Mouse (Mus musculus) thymus, postnatal 36 days (tissue): ENCODE measurements around the gene Glcci1.

Source experiments
- DNase-seq, 2 experiments: peaks; one replicate each; pipeline ENCODE4 v3.0.0; 2022; ENCODE audit warnings: mixed read lengths in 2 of 2

Glcci1 gene

DNA sequence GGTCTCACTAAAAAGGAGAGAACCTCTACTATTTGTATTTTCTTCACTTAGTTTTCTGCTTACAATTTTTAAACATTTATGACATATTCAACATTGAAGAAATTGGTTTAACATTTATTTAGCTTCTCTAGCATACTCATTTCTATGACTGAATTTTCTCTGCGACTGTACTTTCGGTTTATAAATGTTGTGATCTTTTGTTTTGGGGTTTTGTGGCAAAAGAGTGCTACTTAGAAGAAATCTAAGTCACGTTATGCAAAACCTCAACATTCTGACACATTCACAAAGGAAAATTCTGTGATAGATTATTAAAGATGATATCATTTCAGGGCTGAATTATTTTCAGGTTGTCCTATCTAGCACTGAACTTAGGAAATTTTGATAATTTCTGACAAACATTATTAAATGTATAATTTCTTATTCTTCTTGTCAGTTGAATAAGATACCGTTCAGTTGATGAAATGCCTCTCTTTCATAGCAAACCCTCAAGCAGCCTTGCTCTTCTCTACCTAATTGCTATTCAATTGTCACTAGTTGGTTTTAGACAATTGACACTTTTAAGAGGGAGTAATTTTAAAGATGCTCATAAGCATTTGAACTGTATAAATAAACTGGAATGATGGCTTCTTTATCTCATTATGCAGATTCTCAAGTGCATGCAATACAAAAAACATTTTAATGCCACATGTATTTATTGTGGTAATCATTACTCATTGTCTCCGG lies 47.6 kb downstream of the Glcci1 start:
- DNase-seq = no peak

DNA sequence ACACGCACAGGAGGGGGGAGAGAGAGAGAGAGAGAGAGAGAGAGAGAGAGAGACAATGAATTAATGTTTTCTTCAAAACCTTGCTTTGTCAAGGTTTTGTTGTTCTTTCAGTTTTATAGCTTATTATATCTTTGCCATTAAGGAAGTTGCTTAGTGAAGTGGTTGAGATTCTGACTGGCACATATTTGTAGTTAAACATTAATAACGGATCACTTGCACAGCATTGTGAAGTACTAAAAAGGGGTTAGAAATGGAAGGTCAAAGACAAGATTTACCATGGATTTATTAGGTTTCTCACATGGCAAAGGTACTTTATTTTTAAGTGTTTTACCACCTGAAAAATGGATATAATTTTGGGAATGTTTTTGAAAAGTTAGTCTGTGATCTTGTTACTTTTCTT lies 51.3 kb downstream of the Glcci1 start:
- no peak for DNase-seq

DNA sequence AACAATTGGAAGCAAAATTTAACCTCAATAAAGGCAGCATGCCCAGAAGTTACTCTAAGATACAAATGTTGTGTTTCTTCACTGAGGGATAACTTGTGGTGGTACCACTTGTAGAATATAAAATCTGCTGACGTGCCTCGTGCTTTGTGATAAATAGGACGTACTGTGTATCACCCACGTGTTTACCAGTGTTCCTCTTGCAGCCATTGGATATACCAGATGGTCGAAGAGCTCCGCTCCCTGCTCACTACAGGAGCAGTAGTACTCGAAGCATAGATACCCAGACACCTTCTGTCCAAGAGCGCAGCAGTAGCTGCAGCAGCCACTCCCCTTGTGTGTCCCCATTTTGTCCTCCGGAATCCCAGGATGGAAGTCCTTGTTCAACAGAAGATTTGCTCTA lies 73.0 kb downstream of the Glcci1 start:
- no peak for DNase-seq

DNA sequence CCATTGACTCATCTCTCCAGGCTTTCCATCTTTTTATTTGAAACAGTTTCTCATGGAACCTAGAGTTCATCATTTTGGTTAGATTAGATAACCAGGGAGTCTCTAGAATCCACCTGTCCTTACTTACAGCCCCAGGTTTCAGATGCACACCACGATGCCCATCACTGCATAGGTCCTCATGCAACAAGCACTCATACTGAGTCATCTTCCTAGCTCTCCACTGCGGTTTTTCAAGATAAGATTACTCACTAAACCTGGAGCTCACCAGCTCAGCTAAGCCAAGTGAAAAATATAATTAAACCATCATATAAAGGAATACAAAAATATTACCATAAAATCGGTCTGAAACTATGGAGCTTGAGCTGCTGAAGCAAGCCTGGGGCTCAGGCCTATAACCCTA lies 74.5 kb downstream of the Glcci1 start:
- no peak for DNase-seq

DNA sequence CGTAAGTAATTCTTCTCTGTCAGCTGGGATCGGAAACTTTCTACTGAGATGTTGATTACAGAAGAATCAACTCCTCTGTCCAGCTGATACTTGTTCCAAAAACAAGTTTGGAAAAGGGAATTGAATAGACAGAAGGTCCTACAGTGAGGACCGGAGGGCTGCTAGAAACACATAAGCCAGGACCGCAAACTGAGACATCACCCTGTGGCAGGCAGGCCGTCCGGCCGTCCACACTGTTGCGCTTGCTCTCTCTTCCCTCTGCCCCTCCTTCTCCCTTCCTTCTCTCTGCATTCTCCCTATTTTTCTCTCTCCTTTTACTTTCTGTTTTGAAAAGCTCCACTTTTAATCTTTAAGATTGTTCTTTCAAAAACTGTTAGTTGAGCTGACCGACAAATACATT lies 82.3 kb downstream of the Glcci1 start:
- no peak for DNase-seq

DNA sequence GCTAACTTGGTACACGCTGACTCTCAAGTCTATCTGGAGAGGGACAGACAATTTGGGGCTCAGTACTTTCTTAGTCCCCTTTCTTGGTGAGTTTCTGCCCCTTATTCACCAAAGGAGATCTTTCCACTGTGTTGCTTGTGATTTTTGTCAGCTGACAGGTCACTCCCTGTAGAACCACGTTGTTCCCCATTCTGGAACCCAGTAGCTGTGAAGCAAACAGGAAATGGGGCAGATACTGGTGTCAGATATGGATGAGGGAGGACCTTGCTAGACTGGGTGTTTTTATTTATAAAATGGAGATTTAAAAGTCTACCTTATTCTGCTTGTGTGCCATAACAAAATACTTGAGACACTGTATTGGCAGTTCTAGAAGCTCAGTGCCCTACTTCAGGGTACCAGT lies 108.0 kb downstream of the Glcci1 start:
- no peak for DNase-seq

DNA sequence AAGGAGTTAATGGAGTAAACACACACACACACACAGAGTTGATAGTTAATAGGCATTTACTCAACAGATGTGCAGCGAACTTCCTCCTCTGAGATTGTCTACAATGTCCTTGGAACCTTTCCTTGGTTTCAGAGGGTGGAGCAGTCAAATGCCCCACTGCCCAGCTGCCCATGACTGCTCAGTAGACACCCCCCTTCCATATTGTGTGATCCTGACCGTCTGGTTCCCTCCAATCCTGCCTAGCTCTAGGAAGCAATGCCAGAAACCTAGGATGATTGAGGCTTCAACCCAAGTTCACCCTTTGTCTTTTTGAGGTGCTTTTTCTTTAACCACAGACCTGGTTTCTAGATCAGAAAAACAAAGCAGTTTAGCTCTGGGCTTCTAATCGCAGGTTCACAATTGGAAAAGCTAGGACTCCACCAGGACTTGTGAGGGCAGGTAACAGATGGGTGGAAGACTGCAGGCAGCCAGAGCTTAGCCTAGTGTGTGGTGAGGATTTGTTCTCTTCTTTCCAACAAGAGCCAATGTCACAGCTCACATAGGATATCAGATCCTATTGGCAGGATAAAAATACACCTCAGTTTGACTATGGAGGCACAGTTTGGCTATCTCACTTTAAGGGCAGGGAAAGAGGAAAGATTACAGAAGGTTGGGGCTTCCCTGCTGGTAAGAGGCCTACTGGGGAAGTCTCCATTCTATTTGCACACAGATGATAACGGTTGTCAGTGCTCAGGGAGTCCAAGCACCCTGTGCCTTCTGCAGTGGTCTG lies 110.4 kb downstream of the Glcci1 start:
- no peak for DNase-seq

DNA sequence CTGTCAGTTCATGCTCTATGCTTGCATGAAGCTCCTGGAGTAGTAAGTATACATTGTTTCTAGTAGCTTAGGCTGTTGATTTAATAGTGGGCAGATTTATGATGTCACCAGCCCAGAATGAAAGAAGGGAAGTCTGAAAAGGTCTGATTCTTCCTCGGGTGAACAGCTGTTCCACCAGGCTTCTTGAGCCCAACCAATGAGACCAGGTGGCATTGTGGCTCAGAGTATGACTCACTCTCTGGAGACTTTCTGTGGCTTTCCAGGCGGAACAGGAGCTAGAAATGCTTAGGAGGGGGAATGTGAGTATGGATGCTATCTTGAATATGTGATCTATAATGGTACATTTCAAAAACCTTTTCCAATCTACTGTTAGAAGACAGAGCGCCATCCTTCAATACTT lies 113.6 kb downstream of the Glcci1 start:
- no peak for DNase-seq

DNA sequence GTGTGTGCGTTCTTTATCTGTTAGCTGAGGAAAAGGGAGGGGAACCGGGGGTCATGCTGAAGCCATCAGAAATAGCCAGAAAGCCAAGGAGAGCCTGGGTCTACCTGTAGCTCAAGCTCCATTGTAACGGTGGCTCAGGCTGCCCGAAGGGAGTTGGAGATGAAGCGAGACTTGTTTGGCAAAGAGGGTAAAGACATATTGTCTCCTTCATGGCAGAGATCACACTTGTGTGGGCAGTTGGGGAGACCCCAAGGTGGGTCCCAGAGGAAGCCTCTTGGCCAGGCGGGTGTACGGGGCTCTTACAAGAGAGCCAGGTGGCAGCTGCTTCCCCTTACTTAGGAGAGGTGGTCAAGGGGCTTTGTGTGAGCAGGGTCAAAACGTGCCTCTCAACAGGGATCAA lies 118.8 kb downstream of the Glcci1 start:
- DNase-seq = no peak

DNA sequence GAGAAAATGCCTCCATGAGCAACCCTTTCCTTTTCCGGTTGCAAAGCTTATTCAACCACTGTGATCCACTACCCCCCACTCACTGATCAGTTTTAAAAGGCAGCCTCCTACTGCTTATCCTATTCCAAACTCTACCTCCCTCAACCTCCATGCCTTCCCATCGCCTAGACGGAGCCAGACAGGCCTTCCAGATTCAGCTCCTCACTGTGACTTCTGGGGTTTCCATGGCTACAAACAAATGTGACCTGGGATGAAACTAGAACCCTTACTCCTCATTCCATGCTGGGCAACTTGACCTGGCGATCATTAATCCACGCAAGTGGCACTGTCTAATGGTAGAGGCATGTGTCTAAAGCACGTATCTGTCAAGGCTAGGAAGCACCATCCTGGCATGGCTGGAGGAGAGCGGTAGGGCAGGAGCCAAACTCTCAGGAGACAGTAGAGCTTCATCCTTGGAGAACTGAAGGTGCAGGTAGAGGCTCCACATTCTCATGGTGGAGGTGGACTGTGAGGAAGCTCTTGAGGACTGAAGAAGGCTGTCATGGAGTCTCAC lies 119.4 kb downstream of the Glcci1 start:
- no peak for DNase-seq

DNA sequence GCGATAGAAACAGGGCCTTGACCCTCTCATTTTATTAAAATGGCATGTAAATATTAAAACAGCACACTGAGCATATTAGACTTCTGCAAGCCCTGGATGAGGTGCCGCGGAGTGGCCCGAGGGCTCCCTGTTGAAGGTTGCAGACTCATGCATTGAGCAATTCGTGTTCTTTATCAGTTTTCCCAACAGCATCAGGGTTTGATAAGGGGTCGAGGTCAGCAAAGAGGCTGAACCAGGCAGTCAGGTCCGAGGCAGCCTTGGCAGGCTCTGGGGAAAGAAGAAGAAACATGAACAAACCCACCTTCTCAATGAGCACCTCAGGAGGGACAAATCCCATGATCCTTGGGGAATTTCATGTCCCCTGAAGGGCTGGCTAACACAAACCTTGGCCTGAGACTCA lies 121.1 kb downstream of the Glcci1 start:
- DNase-seq = no peak

DNA sequence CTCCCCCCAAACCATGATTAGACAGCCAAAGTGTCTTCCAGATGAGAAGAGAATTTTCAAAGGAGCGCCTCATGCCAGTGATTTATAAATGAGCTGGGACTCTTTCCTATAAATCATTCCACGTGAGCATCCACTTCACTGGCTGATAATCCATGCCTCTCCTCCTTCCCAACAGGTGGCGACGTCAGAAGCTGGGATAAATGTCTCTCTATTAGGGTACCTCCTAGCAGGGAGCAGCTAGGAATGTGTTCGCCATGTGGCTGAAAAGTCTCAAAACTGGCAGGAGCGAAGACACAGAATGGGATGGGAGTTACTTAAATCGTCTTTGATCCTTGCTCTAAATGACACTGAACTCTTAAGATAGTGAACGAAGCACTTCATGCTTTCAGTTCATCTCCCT lies 122.0 kb downstream of the Glcci1 start:
- no peak for DNase-seq

DNA sequence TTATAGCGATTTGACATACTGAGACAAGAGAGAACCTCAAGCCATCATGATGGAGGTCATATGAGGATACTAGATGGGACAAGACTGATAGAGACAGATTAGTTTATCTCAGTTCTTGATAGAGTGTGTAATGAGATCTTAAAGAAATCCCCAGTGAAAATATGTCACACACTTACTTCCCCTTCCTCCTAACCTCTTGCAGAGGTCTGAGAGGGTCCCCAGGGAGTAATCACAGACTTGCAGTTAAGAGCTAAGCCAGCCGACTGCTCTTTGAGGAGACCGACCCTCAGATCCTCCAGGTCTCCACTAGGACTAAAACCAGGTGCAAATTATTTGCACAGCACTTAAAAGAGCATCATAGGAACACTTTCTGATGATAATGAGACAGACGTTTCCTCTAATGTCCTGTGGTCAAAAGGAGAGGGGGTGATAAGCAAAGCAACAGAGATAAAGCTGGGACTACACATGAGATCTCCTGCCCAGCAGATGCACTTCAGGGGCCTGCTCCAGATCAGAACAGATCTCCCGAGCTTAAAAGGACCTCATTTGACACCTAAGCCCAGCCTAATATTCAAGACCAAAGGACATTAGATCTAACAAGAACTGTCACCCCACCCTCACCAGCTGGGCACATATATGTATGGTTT lies 122.7 kb downstream of the Glcci1 start:
- DNase-seq = no peak

DNA sequence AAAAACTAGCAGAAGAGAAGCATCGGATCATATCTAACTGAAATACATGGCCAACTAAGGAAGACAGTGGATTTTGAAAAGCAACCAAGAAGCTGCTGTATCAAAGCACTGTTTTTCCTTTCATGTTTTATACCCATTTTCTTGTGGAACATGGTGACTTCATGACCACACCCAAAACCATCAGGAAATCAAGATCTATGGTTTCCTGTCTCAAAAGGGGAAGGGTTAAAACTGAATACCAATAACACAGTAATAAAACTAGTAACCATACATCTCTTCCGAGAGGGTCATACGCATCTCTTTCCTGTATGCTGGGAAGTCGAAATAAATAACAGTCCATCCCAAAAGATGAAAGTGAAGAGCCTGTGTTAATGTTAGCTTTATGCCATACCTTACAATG lies 123.3 kb downstream of the Glcci1 start:
- no peak for DNase-seq

DNA sequence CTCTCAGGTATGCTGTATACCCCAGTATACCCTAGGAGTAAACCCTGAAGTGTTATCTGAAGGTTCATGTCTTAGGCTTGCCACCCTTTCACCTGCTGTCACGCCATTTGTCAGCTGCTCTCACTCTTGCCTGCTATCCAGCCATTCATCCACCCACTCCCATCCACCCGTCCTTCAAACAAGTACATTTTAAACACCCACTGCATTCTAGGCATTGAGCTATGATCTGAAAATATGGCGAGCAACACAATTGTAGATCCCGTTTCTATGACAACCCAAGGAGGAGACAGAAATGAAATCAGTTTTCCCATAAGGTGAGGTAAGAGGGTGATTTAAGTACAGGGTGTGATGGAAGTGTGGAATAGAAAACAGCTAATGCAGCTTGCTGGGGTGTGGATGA lies 128.7 kb downstream of the Glcci1 start:
- no peak for DNase-seq

DNA sequence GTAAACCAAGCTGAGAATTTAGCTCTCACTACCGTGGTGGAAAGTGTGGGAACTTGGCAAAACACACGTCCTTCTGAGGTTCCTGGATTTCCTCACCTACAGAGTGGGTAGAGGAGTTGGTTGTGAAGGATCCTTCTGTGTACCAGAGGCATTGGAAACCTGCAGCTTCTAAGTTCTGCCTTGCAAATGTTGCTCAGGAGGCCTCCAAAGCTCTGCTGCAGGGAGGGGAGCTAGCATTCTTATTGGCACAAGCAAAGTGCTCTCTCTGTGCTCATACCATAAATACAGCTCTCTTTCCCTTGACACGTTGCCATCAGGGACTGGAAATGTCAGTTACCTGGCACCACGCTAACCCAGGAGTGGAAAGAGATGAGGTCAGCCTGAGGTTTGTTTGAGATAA lies 129.5 kb downstream of the Glcci1 start:
- DNase-seq = no peak

DNA sequence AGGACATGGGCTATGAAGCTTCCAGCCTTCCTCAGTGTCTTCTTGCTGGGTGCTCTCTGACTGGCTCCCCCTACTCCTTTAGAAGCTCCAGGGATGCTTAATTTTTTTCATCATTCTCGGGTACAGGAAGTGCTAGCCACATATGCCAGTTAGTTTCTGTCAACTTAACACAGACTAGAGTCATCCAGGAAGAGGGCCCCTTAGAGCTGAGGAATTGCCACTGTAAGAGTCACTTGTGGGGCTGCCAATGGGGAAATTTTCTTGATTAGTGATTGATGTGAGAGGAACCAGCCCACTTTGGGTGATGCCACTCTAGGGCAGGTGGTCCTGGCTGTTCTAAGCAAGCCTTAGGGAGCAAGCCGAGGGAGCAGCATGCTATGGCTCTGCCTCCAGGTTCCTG lies 130.1 kb downstream of the Glcci1 start:
- no peak for DNase-seq

DNA sequence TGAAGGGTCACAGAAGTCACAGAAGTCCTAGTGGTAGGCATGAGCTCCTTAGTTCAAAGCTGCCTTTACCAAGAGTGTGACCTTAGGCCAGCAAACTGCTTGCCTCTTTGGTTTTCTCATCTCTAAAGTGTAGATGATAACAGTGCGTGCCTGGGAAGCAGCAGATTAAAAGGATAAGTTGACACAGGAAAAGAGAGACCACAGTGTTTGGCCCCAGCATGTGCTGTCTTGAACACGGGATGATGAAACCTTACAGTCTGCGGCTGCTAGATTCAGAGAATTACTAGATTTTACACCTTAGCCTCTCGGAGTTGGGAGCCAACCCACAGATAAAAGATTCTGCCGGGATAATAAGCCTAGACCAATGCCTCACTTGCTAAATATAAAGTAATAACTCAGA lies 131.5 kb downstream of the Glcci1 start:
- DNase-seq = no peak

DNA sequence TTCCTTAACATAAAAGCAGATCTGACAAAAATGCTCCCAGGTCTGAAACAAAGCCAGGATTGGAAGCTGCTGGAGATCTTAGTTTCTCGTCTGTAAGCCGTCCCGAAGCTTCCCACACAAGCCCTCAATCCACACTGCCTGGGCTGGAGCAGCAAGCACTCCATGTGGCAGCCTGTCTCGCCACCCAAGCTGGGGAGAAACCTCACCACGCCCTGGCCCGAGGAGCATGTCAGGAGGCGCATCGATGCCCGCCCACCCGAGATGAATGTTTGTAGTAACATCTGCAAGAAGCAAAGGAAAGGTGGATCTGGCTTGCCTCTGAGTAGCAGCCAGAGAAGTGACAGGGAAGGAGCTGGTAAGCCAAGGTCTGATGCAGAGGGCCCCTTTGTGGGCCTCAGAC lies 135.3 kb downstream of the Glcci1 start:
- DNase-seq = no peak

DNA sequence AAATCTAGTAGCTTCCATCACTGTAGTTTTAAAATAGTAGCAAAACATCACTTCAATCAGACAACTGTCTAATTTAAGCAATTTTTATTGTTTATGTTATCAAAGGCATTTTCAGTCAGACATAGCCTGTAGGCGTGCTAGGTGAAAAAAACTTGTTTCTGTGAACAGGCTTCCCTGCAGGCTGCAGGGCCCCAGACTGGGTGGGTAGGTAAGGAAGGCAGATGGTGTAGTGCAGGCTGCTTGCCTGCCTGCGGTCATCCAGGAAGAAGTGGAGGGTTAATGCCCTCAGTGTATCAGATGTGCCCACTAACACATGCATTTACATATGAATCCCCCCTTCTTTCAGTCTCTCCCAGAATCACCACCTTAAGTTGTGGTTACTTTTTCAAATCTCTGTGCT lies 136.3 kb downstream of the Glcci1 start:
- no peak for DNase-seq
